Comparison of ENCODE assay signal across 22 mouse cellular contexts in the genomic region with DNA sequence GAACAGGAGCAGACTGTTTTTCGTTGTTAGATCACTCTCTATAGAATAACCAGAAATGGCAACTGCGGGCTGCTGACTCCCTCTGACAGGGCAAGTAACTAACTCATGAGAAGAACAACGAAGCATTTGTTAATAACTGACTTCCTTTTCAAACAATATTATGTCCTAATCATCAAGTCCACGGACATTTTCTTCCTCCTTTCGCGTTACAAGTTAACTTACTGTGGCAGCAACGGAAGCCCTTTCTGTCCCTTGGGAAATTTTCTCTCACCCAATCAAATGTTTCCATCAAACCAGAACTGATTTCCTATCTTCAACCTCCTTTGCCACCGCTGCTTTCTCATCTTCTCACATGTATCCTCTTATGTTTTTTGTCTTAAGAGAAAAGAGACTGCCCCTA. TPM values are rescaled to one million over a fixed set of nuclear protein-coding genes. Genes with fewer than 3 reads are reported as not detected.
A peak's percentile ranks its signal among the peaks of the same experiment; 100 is the strongest.
DNase-seq lines count a peak whose midpoint lies in the region; ATAC-seq and TF ChIP-seq lines count a peak whose summit lies in the region.
"Had no signal": no experiment of that assay in that cellular context is flagged by ENCODE, and none has a peak within 500 bp of the region (broad histone marks: within the 10 kb centered on the region; RNA-seq: fewer than 3 reads in every experiment).

No protein-coding gene starts in this region.

- no peak for ATAC-seq in liver, postnatal 0 days
- ATAC-seq in megakaryocyte progenitor cell, adult 5-6 weeks (replicated peaks; ENCODE audit: poor library complexity), result peak; percentile 44
- no peak for ATAC-seq in forebrain, embryonic 14.5 days
- ATAC-seq: CD4-positive, CD25-positive, alpha-beta regulatory T cell, adult 4 months; forebrain, embryonic 15.5 days had no signal

- no peak overlapping the region for H3K9ac ChIP-seq in liver, postnatal 0 days (replicated peaks)
- no peak overlapping the region for H3K9ac ChIP-seq in forebrain, embryonic 14.5 days (ENCODE audit: low read length)
- H3K9ac ChIP-seq: embryonic facial prominence, embryonic 15.5 days; forebrain, embryonic 15.5 days; heart, embryonic 15.5 days; hindbrain, embryonic 13.5 days had no signal

- peaks cover 40% of the 10 kb centered on the region for H3K4me1 ChIP-seq in liver, postnatal 0 days (ENCODE audit: insufficient read depth)
- H3K4me1 ChIP-seq in forebrain, embryonic 14.5 days (ENCODE audit: control insufficient read depth, insufficient read depth, low read length), result no peaks in the 10 kb centered on the region
- H3K4me1 ChIP-seq: embryonic facial prominence, embryonic 15.5 days; forebrain, embryonic 15.5 days had no signal

- no peak for TF ChIP-seq CTCF in liver, postnatal 0 days (IDR thresholded peaks at IDR 0.05; ENCODE audit: low read depth)

- no peak for TF ChIP-seq EP300 in liver, postnatal 0 days (IDR thresholded peaks at IDR 0.05; ENCODE audit: low read depth)

- no peaks in the 10 kb centered on the region for H3K9me3 ChIP-seq in liver, postnatal 0 days (ENCODE audit: low read length)
- H3K9me3 ChIP-seq in forebrain, embryonic 14.5 days (replicated peaks; ENCODE audit: control insufficient read depth, low read length), result no peaks in the 10 kb centered on the region
- H3K9me3 ChIP-seq: embryonic facial prominence, embryonic 15.5 days; forebrain, embryonic 10.5 days; forebrain, embryonic 15.5 days; G1E; heart, embryonic 15.5 days; hindbrain, embryonic 13.5 days had no signal

- peak overlapping the region; percentile 63; the same call in 1 of the 2 replicates for H3K27ac ChIP-seq in liver, postnatal 0 days (ENCODE audit: low read depth)
- no peak overlapping the region for H3K27ac ChIP-seq in forebrain, embryonic 14.5 days (ENCODE audit: low read depth, low read length)
- H3K27ac ChIP-seq: embryonic facial prominence, embryonic 15.5 days; forebrain, embryonic 10.5 days; forebrain, embryonic 15.5 days; heart, adult 2 months; heart, embryonic 15.5 days; hindbrain, embryonic 13.5 days had no signal

- H3K4me2 ChIP-seq in liver, postnatal 0 days (ENCODE audit: low read depth, low read length), result peak overlapping the region; percentile 34; the same call in 1 of the 2 replicates
- no peak overlapping the region for H3K4me2 ChIP-seq in forebrain, embryonic 14.5 days (ENCODE audit: low read length)
- H3K4me2 ChIP-seq: embryonic facial prominence, embryonic 15.5 days; forebrain, embryonic 15.5 days; heart, embryonic 11.5 days; heart, embryonic 15.5 days; hindbrain, embryonic 13.5 days had no signal

- H3K4me3 ChIP-seq in liver, postnatal 0 days (ENCODE audit: low read depth, low read length), result no peak overlapping the region
- no peak overlapping the region for H3K4me3 ChIP-seq in forebrain, embryonic 14.5 days (ENCODE audit: low read depth, low read length)
- H3K4me3 ChIP-seq: embryonic facial prominence, embryonic 15.5 days; erythroblast, embryonic 14.5 days; forebrain, embryonic 10.5 days; forebrain, embryonic 15.5 days; heart, adult 2 months; heart, embryonic 15.5 days; hindbrain, embryonic 13.5 days had no signal

- DNase-seq in spleen, postnatal 36 days (ENCODE audit: low spot score in 2 of 2), result peak; percentile 19 to 45
- no peak for DNase-seq in spleen, adult 12 weeks (ENCODE audit: low spot score)
- no peak for DNase-seq in liver, postnatal 0 days
- no peak for DNase-seq in left cerebral cortex, adult 18-20 months (ENCODE audit: low spot score in 2 of 2)
- DNase-seq in forebrain, embryonic 14.5 days (ENCODE audit: low spot score), result no peak
- DNase-seq: adrenal gland, adult 8-10 months; adrenal gland, postnatal 36 days; cerebellum, adult 2 months; cerebellum, postnatal 14 days; embryo, embryonic 11 days; heart, adult 2 months; heart, postnatal 14 days had no signal

- H3K27me3 ChIP-seq in liver, postnatal 0 days (ENCODE audit: insufficient read depth, low read length), result no peaks in the 10 kb centered on the region
- H3K27me3 ChIP-seq in forebrain, embryonic 14.5 days (replicated peaks; ENCODE audit: control insufficient read depth, insufficient read depth, low read length), result no peaks in the 10 kb centered on the region
- H3K27me3 ChIP-seq: embryonic facial prominence, embryonic 15.5 days; forebrain, embryonic 15.5 days; heart, embryonic 15.5 days; hindbrain, embryonic 13.5 days had no signal

- no peaks in the 10 kb centered on the region for H3K36me3 ChIP-seq in liver, postnatal 0 days (replicated peaks; ENCODE audit: insufficient read depth, low read length)
- no peaks in the 10 kb centered on the region for H3K36me3 ChIP-seq in forebrain, embryonic 14.5 days (ENCODE audit: control insufficient read depth, insufficient read depth, low read length)
- H3K36me3 ChIP-seq: embryonic facial prominence, embryonic 15.5 days; forebrain, embryonic 10.5 days; forebrain, embryonic 15.5 days; G1E; heart, embryonic 15.5 days; hindbrain, embryonic 13.5 days had no signal

- WGBS in liver, postnatal 0 days (ENCODE audit: insufficient replicate concordance), result 44% methylated on average over 8 of the region's 8 CpGs
- WGBS in forebrain, embryonic 14.5 days, result 85% methylated on average over 8 of the region's 8 CpGs

RNA-seq across cellular contexts. Expression of gene Suco, which starts 20.8 kb away (rescaled TPM):
- 6.3 and 8.6 TPM in 2 replicates for polyA plus RNA-seq in liver, postnatal 0 days (2015; fragmentation: Nextera tagmentation; extraction: Ambion mirVana)
- total RNA-seq in megakaryocyte progenitor cell, adult 5-6 weeks (2015), result 47.0 and 49.6 TPM in 2 replicates
- total RNA-seq in megakaryocyte progenitor cell, adult 5-6 weeks (2017), result 87.0 and 116 TPM in 2 replicates
- 10 to 100 TPM; 32.6 to 38.2 TPM for total RNA-seq in left cerebral cortex, adult 18-20 months (2021)
- polyA plus RNA-seq in forebrain, embryonic 14.5 days (2014; fragmentation: Nextera tagmentation; extraction: Ambion mirVana), result 22.6 and 27.5 TPM in 2 replicates

Comparison
In these comparisons a context has a peak if more than half of its experiments do, and no peak if none do; other contexts are left out.
1. DNase-seq: peak in spleen, postnatal 36 days (2 of 2); none in spleen, adult 12 weeks (single experiment), liver, postnatal 0 days (single experiment), left cerebral cortex, adult 18-20 months (0 of 2) and forebrain, embryonic 14.5 days (single experiment).